Mouse (Mus musculus) cortical plate, adult 2 months (tissue): ENCODE results near the gene Cyren. TPM values are rescaled to one million over a fixed set of nuclear protein-coding genes. Genes with fewer than 3 reads are reported as not detected.

ENCODE experiments used
- H3K27ac ChIP-seq: fragments of 200-500 bp; 2 replicates; pipeline ENCODE4 v1.5.1; 2012; ENCODE audit warnings: low read length, control low read depth, inconsistent platforms; ENCODE audit not compliant: insufficient read depth
- H3K4me1 ChIP-seq: fragments of 200-500 bp; 2 replicates; pipeline ENCODE4 v1.6.1; 2011; ENCODE audit warnings: low read length; ENCODE audit not compliant: control insufficient read depth, insufficient read depth
- H3K4me3 ChIP-seq: fragments of 200-500 bp; 2 replicates; pipeline ENCODE4 v1.5.1; 2011; ENCODE audit warnings: mild to moderate bottlenecking, low read length, control low read depth; ENCODE audit not compliant: insufficient read depth
- CTCF ChIP-seq: fragments of 200-500 bp; IDR thresholded peaks from 2 replicates; pipeline ENCODE4 v1.5.1; 2011; ENCODE audit warnings: mild to moderate bottlenecking, control low read depth, low read length; ENCODE audit not compliant: insufficient read depth; ENCODE audit errors: extremely low read depth
- POLR2A ChIP-seq: fragments of 200-500 bp; IDR thresholded peaks from 2 replicates; pipeline ENCODE4 v1.6.1; 2011; ENCODE audit warnings: mild to moderate bottlenecking, low read length, control low read depth; ENCODE audit not compliant: insufficient read depth; ENCODE audit errors: extremely low read depth
- polyA plus RNA-seq: library from polyadenylated mRNA; depleted of rRNA; stranded (reverse); fragments of >200 nt; gene quantifications from 2 replicates; pipeline ENCODE4 v1.2.3, GENCODE M21; 2012; rRNA removed

The Cyren gene
- 6.4 and 6.5 TPM in 2 replicates for polyA plus RNA-seq

DNA sequence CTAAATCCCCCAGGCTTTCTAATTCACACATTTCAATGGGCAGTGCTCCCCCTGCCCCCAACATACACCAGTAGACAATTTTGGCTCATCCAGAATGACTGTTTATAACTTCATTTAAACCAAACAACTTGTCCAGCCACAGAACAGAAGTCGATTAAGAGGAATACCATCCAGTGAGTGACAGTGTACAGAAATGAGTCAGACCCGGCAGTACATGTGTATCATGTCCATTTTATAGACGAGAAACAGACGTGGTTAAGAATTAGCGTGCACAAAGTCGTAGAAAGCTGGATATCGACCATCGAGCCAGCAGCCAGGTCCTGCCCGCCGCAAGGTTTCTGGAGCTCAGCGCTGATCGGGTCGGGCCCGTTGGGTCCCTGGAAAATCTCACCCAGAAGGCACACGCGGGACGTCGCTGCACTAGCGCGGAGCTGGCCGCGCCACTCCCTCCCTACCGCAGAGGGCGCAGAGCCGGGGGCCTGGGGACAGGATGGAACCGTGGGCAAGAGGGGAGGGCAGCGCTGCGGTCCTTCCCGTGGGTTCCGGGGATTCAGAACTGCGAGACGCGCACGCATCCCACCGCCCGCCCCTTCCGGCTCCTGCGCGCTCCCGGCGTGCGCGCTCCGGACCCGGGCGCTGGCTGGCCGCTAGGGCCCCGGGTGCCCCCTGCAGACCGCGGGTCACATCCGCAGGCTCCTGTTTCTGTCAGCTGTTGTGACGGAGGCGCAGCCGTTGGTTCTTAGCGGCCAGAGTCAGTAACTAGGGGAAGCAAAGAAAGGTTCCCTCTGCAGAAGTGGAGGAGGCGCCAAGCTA, at the start of gene Cyren:
TSS of gene Cyren (minus strand) at position 552 of the 813 bp plus-strand sequence.
- TF ChIP-seq CTCF = no peak
- peak; percentile 64; the same call in 1 of the 2 replicates for TF ChIP-seq POLR2A
- Histone ChIP-seq H3K4me1 (peaks cover 1% of the 10 kb centered on the region), H3K27ac (peak within 1 kb of the TSS; percentile 95), H3K4me3 (peak within 1 kb of the TSS; percentile 80)

GRCm38 (mm10) chr6:34927594-34927993, 49.7 kb upstream of the Cyren start:
- H3K27ac ChIP-seq = no peak overlapping the region
- no peak for TF ChIP-seq POLR2A
- TF ChIP-seq CTCF = no peak
- no peaks in the 10 kb centered on the region for H3K4me1 ChIP-seq
- H3K4me3 ChIP-seq = no peak overlapping the region

GRCm38 (mm10) chr6:34927156-34927555, 49.3 kb upstream of the Cyren start:
- no peaks in the 10 kb centered on the region for H3K4me1 ChIP-seq
- H3K4me3 ChIP-seq = no peak overlapping the region
- no peak overlapping the region for H3K27ac ChIP-seq
- TF ChIP-seq CTCF (peak; percentile 83), POLR2A (no peak)

- H3K4me1 ChIP-seq = no peaks in the 10 kb centered on the region
- TF ChIP-seq POLR2A (no peak), CTCF (peak; percentile 68)
These were observed 44.1 kb upstream of the Cyren start for GRCm38 (mm10) chr6:34921941-34922340.

DNA sequence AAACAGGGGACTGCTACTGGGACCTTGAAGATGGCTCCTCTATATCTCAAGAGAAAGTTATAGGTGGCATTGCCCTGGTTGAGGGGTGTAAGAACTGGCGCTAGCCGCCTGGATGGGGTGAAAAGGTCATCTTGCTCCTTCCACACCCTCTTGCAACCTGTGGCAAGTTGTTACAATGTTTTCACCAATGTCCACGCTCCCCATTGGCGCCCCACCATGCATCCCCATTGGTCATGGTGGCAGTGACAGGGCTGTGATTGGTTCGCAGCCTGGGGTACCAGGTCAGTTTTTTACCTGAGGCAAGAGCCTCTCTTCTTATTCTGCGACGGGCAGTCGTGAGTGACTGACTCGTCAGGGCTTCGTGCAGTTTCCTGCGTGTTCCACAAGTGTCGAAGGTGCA, 42.8 kb upstream of the Cyren start:
- H3K4me1 ChIP-seq = no peaks in the 10 kb centered on the region
- H3K27ac ChIP-seq = no peak overlapping the region
- H3K4me3 ChIP-seq = no peak overlapping the region
- TF ChIP-seq POLR2A = no peak
- no peak for TF ChIP-seq CTCF

More at GRCm38 (mm10) chr6:34921941-34922340, 44.1 kb upstream of the Cyren start:
- Histone ChIP-seq H3K4me3 (no peak overlapping the region), H3K27ac (no peak overlapping the region)

- no peak for TF ChIP-seq POLR2A
- Histone ChIP-seq H3K27ac (no peak within 1 kb of the TSS), H3K4me3 (no peak within 1 kb of the TSS), H3K4me1 (no peaks in the 10 kb centered on the region)
These were observed 42.1 kb upstream of the Cyren start, which contains the start of gene Stra8 for GRCm38 (mm10) chr6:34919956-34920355. Stra8 (plus strand) TSS chr6:34920163.

DNA sequence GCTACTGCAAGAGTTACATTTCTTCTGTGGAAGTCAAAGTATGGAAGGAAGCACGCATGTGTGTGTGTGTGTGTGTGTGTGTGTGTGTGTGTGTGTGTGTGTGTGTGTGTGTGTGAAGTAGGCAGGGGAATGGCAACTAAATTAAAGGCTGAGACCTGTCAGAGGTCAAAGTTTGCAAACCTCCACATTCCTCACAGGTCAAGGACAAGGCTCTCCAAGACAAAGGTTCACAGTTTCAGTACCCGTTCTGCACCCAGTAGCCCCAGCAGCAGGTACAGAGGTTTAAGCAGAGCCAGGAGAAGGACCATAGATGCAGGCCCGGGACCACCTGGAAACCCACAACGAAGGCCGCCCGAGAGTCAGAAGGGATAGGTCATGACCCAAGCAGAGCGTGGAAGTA, 41.3 kb upstream of the Cyren start:
- no peak overlapping the region for H3K27ac ChIP-seq
- no peaks in the 10 kb centered on the region for H3K4me1 ChIP-seq
- H3K4me3 ChIP-seq = no peak overlapping the region
- no peak for TF ChIP-seq POLR2A
- no peak for TF ChIP-seq CTCF

DNA sequence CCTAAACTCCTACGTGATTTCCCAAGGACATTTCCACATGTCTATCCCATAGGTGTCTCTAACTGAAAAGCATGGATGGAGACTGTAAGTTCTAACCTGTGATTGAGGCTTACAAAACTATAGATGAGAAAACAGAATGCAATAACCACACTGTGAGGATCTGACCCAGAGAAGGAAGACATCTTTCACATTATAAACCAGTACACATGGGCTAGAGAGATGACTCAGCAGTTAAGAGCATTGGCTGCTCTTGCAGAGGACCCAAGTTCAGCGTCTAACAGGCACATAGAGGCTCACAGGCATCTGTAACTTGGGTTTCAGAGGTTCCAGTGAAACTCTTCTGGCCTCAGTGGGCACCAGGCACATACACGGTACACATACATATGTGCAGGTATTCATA, 36.6 kb upstream of the Cyren start:
- H3K27ac ChIP-seq = no peak overlapping the region
- no peak overlapping the region for H3K4me3 ChIP-seq
- peaks cover 5% of the 10 kb centered on the region; the same call in 1 of the 2 replicates for H3K4me1 ChIP-seq
- TF ChIP-seq POLR2A = no peak
- no peak for TF ChIP-seq CTCF

- Histone ChIP-seq H3K4me3 (no peak overlapping the region), H3K4me1 (peaks cover 7% of the 10 kb centered on the region; the same call in 1 of the 2 replicates), H3K27ac (no peak overlapping the region)
- TF ChIP-seq CTCF (no peak), POLR2A (no peak)
These were observed 35.6 kb upstream of the Cyren start for GRCm38 (mm10) chr6:34913341-34914040.
